ENCODE assay signal across 16 mouse cellular contexts in the genomic region with DNA sequence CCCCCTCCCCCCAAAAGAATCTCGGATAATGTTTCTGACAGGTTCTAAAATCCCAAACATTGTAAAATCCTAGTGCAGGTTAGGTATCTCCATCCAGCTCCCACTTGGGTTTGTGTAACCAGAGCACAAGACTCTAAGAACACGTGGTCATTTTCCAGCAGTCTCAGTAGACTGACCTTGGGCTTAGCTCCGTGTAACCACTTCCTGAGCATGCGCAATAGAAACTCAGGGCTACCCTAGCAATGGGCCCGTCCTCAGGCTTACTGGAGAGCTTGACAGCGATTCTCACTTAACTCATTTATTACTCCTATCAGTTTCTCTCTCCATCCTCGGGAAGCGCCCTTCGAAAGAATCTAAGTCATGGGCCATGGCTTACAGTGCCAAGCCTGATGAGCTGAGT.
"Had no signal": no experiment of that assay in that cellular context is flagged by ENCODE, and none has a peak within 500 bp of the region (broad histone marks: within the 10 kb centered on the region; RNA-seq: fewer than 3 reads in every experiment).

No protein-coding gene starts in this region.

- H3K4me3 ChIP-seq: lung, embryonic 15.5 days; megakaryocyte, embryonic 14.5 days; midbrain, embryonic 13.5 days; midbrain, embryonic 15.5 days; neural tube, embryonic 12.5 days had no signal

- H3K27me3 ChIP-seq: lung, embryonic 15.5 days; megakaryocyte, embryonic 14.5 days; midbrain, embryonic 13.5 days; midbrain, embryonic 15.5 days; neural tube, embryonic 12.5 days had no signal

- DNase-seq: lung, adult 2 months; lung, postnatal 14 days; lung, postnatal 36 days; right cerebral cortex, postnatal 14 days; spleen, adult 18-20 months; thymus, adult 18-20 months; thymus, postnatal 14 days; thymus, postnatal 36 days had no signal

- H3K4me2 ChIP-seq: lung, embryonic 15.5 days; midbrain, embryonic 11.5 days; midbrain, embryonic 13.5 days; midbrain, embryonic 15.5 days; neural tube, embryonic 12.5 days had no signal

- ATAC-seq: lung, postnatal 0 days; midbrain, embryonic 13.5 days; midbrain, embryonic 15.5 days had no signal

- H3K27ac ChIP-seq: lung, embryonic 15.5 days; macrophage; midbrain, embryonic 13.5 days; midbrain, embryonic 15.5 days; neural tube, embryonic 12.5 days had no signal

- H3K9ac ChIP-seq: lung, embryonic 15.5 days; midbrain, embryonic 13.5 days; midbrain, embryonic 15.5 days; neural tube, embryonic 12.5 days had no signal

- H3K4me1 ChIP-seq: lung, embryonic 15.5 days; midbrain, embryonic 13.5 days; midbrain, embryonic 15.5 days; neural tube, embryonic 12.5 days had no signal

- H3K9me3 ChIP-seq: lung, embryonic 15.5 days; megakaryocyte, embryonic 14.5 days; midbrain, embryonic 13.5 days; midbrain, embryonic 15.5 days; neural tube, embryonic 12.5 days had no signal
